Mouse (Mus musculus): ENCODE results near the gene Ran.

DNA sequence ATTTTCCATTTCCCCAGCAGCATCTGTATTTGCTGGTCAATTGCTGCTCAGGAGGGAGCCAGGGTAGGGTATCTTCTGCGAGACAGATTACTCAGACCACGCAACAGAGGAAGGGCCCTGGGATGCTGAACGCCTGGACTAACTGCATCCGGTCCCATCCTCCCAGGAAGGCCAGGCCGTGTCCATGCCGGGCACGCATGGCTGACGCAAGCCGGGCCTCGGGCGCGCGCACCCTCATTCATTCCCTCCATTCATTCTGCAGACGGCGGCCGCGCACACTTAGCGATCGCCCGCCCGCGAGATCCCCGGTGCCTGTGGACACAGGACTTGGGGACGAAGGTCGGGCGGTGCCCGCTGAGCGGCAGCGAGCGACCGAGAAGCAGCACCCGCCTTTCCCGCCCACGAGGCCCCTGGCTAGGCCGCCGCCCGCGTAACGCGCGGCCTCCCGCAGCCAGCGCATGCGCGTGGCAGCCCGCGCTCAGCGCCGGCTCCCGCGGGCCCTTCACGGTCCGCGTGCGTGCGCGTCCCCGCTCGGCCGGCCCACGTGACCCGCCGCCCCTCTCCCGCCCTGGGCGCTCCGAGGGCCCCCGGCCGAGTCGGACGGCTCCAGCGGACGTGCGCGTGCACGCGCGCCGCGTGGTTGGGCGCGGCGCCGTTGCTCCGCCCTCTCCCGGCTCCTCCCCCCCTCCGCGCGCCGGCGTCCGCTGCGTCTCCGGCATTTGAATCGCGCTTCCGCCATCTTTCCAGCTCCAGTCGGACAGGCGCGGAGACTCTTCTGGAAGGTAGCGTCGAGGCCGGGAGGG, at the start of gene Ran:
- TF ChIP-seq POLR2A (IDR thresholded peaks at IDR 0.05; ENCODE audit: borderline replicate concordance, control insufficient read depth, low read depth, low read length): peak; percentile 73; the same call in 1 of the 2 replicates
- 0 out of 2 replicates have a peak, but pooled peaks have one; percentile 1 for TF ChIP-seq CTCF (IDR thresholded peaks at IDR 0.05; ENCODE audit: control insufficient read depth, insufficient read depth, low read length)
